Mouse (Mus musculus) granulocyte monocyte progenitor cell, adult 5-6 weeks (primary cell): ENCODE measurements around the gene Chid1. TPM values are rescaled to one million over a fixed set of nuclear protein-coding genes. Genes with fewer than 3 reads are reported as not detected.

Source experiments
- ATAC-seq: replicated peaks from 2 replicates; pipeline ENCODE4 v1.8.0; 2016; ENCODE audit warnings: mild to moderate bottlenecking, moderate TSS enrichment, inconsistent platforms; ENCODE audit not compliant: poor library complexity, severe bottlenecking
- total RNA-seq, 2 experiments: library from RNA; stranded (forward) in 1 of 2; stranded (reverse) in 1 of 2; fragments of 200-712, 200-1000 nt in 1 of 2; fragments of >200 nt in 1 of 2; fragmentation: Nextera tagmentation in 1 of 2; gene quantifications; 2 replicates each; pipeline ENCODE4 v1.2.3; 2014 to 2017

Gene Chid1
- total RNA-seq, 2 experiments from 2014 or later = 26.1 to 40.9 TPM

DNA sequence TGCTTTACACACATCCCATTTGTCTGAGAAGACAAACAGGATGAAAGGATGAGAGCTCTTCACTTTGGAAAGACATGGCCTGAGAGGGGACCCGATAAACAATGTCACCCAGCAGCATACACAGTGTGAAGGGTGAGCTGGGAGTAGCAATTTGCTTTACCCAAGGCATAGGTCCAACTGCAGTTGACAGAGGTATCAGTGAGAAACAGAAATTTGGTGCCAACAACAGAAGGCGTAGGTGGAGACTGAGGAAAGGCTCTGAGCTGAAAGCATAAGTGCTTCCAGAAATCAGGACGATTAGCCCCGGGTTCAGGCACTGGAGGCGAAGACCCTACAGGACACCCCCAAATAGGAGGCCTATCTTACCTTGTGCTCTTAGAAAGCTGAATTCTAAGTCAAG lies 29.5 kb downstream of the Chid1 start:
- ATAC-seq = no peak

- ATAC-seq = no peak
Measured at GRCm38 (mm10) chr7:141508160-141508559, 31.5 kb downstream of the Chid1 start.

DNA sequence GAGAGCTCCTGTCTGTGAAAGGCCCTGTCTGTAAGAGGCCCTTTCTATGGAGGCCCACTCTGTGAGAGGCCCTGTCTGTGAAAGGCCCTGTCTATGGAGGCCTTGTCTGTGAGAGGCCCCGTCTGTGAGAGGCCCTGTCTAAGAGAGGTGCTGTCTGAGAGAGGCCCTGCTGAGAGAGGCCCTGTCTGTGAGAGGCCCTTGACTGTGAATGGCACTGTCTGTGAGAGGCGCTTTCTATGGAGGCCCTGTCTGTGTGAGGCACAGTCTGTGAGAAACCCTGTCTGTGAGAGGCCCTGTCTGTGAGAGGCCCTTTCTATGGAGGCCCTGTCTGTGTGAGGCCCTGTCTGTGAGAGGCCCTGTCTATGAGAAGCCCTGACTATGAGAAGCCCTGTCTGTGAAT lies 33.4 kb downstream of the Chid1 start:
- ATAC-seq = no peak

DNA sequence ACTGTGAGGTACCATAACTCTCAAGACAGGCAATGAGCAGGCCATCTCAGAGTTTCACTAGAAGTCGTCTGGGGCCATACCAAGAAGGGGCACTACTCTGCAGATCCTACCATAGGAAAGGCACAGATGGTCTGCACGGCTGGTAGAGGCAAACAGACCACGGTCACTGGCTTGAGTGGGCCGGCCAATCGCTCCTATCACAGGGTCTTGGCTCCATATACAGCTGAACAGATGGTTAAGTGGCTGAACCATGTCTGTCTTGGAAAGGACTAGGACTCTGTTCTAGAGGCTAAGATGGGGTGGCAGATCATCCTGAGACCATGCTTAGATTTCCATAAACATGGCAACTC lies 37.1 kb downstream of the Chid1 start:
- ATAC-seq = no peak

- ATAC-seq = no peak
Measured at GRCm38 (mm10) chr7:141501820-141502555, 37.7 kb downstream of the Chid1 start.

DNA sequence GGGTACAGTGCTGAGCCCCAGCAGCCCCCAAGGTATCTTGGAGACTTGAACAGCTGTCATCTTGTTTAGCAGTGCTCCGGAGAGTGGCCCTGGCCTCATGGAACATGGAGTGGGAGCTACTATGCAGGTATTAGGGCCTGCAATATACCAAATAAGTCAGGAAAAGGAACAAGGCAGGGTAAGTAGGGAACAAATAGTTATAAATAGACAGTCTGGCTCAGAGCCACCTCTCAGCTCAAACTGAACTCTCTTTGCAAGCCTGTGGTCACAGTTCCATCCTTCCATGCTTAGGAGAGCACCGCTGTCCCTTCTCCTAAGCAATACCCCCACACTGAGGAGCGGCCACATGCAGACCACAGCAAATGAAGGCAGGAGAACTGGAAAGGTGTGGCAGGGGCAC lies 42.1 kb downstream of the Chid1 start:
- no peak for ATAC-seq

GRCm38 (mm10) chr7:141495940-141496339 lies 43.7 kb downstream of the Chid1 start:
- no peak for ATAC-seq

- ATAC-seq = no peak
Measured at GRCm38 (mm10) chr7:141495379-141495778, 44.3 kb downstream of the Chid1 start.

DNA sequence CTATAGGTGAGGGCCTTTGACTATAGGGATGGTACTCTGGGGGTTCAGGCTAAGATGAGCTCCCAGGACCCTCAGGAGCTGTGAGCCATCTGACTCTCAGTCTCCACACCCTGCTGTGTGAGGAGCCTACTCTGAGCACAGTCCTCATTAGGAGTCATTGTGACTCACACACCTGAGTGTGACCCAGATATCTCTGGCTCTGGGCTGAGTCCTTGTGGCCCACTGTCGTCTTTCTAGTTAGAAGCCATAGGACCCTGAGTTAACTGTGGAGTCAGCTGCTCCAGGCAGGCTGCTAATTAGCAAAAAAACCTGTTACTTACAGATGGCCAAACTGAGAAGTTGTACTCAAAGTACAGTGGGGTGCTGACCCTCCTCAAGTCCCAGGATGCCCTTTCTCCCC lies 45.9 kb downstream of the Chid1 start:
- ATAC-seq = no peak

GRCm38 (mm10) chr7:141492738-141493137 lies 46.9 kb downstream of the Chid1 start:
- ATAC-seq = no peak

GRCm38 (mm10) chr7:141491151-141491550 lies 48.5 kb downstream of the Chid1 start:
- ATAC-seq = no peak; the same call in 1 of the 2 replicates

DNA sequence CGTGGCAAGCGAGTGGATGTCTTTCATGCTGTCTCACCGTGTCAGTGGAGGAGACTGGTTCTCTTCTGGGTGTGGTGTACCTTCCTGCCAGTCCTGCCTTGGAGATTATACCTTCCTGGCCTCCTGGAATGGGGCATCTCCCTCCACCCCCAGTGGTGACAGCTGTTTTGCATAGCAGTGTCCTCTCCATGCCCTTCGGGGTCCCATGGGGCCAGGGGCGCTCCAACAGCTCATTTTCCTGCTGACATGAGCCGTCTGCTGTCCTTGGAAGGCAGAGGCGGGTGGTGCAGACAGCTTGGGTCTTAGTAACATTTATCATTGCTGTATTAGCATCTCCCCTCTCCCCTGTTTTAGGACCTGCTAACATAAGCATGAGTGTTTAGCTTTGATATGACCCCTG lies 52.5 kb downstream of the Chid1 start:
- ATAC-seq = no peak

DNA sequence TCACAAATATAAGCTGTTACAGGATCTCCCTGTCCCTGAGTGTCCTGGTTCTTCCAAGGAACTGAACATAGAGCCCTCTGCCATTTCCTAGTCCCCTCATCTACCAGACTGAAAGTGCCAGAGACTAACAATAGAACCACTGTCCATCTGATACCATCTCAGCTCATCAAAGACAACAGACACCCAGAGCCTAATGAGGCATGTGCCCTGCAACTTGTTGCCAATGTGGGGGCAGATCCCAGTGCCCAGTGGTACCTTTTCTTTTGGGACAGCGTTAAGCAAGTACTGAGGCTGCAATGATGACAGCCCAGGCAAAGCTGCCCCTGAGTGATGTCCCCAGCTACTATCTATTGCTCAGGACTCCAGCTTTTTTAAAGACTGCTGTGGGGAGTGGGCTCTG lies 53.4 kb downstream of the Chid1 start:
- ATAC-seq = no peak

DNA sequence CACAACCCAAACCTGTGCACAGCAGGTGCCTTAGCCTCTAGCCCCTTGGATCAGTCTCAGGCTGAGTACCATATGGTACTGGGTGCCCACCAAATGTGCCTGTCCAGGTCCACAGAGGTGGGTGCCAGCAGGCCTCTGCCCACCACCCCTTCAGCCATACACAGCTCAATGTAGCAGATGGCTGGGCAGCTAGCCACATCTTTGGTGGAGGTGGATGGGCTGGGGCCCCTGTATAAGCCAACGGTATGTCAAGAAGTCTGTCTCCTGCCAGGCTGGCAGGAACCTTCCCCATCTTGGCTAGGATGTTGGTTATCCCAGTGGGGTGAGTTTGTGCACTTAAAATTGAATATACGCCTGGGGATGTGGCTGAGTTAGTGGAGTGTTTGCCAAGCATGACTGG lies 54.1 kb downstream of the Chid1 start:
- ATAC-seq = no peak

- no peak for ATAC-seq
Measured at GRCm38 (mm10) chr7:141485186-141485585, 54.5 kb downstream of the Chid1 start.

DNA sequence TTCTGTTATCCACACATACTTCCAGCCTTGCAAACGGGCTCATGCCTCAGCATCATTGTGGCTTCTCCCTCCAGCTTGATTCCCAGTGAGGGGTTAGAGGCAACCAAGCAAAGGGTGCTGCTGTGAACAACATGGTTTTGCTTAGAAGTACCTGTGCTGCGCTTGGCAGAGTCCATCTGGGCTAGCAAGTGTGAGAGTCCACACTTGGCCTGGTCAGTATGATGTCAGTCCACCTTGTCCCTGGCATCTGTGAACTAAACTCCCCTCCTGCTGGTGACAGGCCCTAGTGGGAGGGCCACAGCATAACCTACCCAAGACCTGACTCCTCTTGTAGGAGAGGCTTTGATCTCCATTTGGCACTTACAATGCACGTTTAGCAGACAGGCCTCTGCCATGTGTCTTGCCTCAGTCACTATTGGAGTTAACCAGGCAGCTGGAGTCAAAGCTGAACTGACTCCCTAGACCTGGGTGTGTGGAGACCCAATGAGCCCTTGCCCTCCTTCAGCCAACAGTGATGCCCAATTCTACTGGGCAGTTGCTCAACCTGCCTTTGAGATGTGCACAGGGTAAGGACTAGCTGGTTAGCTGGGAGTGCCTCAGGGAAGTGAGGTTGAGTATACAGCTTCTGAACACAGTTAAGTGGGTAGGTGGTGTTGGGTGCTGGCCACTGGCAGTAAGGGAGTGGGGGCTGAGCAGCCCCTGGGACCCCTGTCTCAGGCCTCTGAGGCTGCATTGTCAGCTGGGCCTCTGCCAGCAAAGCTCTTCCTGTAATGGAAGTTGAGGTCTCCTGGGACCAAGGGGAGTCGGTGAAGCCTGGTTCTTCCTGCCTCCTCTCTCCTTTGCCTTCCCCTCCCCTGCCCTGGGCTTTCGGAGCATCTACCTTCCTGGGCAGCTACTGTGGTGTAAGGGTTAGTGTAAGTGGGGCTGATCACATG lies 55.2 kb downstream of the Chid1 start:
- no peak for ATAC-seq

DNA sequence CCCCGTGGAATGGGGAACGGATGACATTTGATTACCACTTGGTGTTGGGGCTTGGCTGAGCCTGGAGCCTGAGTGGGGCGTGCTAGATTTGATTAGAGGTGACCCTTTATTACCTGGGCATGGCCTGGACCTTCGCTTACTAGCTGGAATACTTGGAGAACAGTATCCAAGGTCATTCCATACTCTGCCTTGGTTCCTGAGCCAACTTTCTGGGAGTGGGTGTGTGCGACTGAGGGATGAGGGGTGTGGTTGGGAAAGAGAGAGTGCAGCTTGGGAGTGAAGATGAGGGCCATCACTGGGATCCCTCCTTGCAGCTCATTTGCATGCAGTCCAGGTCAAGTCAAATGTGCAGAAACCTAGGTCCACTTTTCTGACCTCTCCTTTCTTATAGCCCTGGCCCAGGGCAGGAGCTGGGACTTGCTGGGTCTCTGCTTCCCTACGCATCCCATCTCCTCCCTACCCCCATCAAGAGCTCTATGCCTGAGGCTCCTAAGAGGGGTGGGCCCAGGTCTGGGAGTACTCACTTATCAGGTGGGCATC lies 56.5 kb downstream of the Chid1 start:
- ATAC-seq = no peak

GRCm38 (mm10) chr7:141482531-141483024 lies 57.1 kb downstream of the Chid1 start:
- ATAC-seq = no peak

GRCm38 (mm10) chr7:141481498-141482401 lies 57.9 kb downstream of the Chid1 start:
- peak; percentile 23 for ATAC-seq

GRCm38 (mm10) chr7:141480842-141481497 lies 58.7 kb downstream of the Chid1 start:
- peak; percentile 77 for ATAC-seq
